Mouse (Mus musculus) frontal cortex, postnatal 14 days (tissue): ENCODE measurements around the gene Scgb1a1.
"Not testable (repeated sequence)": the region's sequence is repeated elsewhere in the genome, so short reads cannot be mapped to it uniquely, and the experiment has no call there.

Source experiments
- DNase-seq, 2 experiments: peaks; one replicate each; pipeline ENCODE4 v3.0.0; 2022; ENCODE audit warnings: low spot score in 2 of 2

Scgb1a1 gene

DNA sequence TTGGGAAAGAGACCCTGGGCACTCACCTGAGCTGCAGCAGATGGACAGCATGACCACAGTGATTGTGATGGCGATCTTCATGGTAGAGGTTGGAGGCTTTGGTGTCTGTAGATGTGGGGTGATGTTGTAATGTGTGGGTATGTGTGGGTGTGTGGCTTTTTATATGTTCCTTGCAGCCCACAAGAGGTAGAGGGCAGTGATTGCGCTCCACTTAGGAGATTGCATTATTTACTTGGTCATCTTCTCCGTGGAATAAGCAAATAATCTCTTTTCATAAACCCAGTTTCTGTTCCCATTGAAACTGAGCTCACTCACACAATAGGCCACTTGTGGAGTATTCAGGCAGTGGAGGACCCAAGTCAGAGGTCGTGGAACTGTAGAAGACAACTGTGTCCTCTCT lies at the start of gene Scgb1a1:
Gene Scgb1a1, minus strand, starts transcription at position 138 of the 400 bp plus-strand sequence.
- no peak for DNase-seq

GRCm38 (mm10) chr19:9137159-9137558 lies 49.4 kb upstream of the Scgb1a1 start:
- DNase-seq = no peak

- DNase-seq = peak; percentile 81 to 88
These were observed 48.0 kb upstream of the Scgb1a1 start, which contains the start of gene Asrgl1 for GRCm38 (mm10) chr19:9135512-9136331. Gene Asrgl1, minus strand, starts transcription at chr19:9135636.

DNA sequence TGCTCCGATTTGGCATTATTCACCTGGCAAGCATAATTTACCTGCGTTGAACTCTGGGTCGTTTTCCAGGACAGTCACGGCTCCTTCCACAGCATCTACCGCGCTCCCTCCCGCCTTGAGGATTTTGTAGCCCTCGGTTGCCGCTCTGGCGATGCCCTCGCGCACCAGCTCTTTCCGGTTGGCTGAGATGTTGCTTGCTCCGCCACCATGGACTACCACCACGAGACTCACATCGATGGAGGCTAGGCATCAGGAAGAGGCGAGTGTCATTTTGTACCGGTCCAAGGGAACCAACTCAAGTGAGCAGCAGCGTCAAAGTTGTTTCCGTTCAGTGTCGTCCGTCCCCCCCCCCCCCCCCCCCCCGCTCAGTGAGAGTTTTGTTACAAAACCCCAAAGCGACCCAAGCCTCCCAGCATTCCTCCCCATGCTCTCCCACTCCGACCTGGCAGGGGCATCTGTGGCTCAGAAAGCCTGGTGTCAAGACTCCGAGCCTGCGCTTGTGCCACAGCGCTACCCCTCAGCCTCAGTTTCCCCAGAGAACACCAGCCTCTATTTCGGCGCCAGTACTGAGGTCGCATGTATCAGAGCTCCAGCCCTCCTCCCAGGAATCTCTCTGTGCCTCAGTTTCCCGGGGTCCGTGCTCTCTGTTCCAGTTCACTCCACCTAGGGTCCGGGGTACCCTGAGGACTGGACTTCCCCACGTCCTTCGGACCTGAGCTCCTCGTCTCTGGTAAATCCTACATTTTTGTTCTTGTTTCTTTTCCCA lies 47.2 kb upstream of the Scgb1a1 start:
- no peak for DNase-seq

- no peak for DNase-seq
These were observed 42.2 kb upstream of the Scgb1a1 start for GRCm38 (mm10) chr19:9129996-9130395.

DNA sequence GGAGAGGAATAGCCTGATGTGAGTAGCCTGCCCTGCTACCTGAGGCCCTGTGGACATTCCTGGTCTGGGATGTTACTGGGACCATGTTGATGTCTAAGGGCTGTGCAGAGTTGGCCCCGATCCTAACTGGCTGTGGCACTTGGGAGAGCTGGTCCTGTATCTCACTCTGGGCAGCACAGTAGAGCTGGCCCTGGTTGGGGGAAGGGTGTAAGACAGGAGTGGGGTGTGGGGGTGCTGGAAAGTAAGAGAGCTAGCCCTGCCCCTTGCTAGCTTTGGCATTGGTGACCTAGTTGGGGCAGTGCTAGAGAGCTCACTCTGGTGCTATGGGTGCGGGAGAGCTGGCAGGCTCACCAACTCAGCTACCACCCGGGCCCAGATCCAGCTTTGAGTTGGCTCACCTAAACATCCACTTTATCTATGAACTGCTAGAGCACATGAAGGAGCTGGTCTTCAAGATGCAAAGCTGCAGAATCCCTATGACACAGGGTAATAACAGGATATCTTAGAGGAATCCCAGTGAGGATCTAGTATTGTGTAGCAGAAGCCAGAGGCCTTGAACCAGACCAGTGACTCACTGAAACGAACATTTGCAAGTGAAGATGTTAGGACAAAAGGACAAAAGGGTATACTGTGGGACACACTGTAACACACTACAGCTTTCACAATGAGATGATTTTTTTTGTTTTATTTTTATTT lies 40.9 kb upstream of the Scgb1a1 start:
- no peak for DNase-seq

DNA sequence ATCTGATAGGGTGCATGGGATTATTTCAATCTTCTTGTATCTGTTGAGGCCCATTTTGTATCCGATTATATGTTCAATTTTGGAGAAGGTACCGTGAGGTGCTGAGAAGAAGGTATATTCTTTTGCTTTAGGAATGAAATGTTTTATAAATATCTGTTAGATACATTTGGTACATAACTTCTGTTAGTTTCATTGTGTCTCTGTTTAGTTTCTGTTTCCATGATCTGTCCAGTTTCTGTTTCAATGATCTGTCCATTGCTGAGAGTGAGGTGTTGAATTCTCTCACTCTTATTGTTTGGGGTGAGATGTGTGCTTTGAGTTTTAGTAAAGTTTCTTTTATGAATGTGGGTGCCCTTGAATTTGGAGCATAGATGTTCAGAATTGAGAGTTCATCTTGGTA lies 36.2 kb upstream of the Scgb1a1 start:
- DNase-seq = not testable (repeated sequence)

DNA sequence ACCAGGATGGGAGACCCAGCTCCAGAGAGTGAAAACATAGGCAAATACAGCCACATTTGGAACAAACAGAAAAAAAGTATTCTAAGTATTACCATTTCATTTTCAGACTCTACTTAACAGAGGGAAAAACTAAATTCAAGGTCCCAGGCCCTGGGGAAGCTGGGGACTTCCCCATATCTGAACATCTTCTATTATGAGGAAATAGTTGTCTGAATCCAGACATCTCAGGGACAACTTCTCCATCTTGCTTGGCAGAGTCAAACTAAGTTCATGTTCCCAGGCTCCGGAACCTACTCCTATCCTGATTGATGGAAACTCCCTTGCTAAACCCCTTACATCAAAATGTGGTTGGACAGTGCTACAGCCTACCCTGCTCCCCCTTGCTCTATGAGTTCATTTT lies 34.6 kb upstream of the Scgb1a1 start:
- DNase-seq = no peak

GRCm38 (mm10) chr19:9119655-9120425 lies 32.1 kb upstream of the Scgb1a1 start:
- DNase-seq = no peak

- DNase-seq = no peak
These were observed 29.5 kb upstream of the Scgb1a1 start for GRCm38 (mm10) chr19:9117275-9117674.

DNA sequence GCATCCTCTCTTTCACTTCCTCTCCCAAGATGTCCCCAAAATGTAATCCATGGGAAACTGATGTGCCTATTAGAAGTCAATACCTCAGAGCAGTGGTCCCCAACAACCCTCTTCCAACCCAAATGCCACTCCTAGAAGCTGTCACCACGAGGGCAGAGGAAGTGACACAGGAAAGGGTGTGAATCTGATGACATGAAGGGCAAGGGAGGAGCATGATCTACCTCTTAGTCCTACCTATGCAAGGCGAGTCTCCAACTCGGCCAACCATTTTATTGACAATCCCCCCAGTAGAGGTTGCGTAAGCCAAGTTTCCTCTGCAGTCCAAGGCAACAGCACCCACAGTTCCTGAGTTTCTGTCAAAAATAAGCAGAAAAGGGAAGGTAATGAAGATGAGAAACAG lies 28.5 kb upstream of the Scgb1a1 start:
- DNase-seq = no peak

DNA sequence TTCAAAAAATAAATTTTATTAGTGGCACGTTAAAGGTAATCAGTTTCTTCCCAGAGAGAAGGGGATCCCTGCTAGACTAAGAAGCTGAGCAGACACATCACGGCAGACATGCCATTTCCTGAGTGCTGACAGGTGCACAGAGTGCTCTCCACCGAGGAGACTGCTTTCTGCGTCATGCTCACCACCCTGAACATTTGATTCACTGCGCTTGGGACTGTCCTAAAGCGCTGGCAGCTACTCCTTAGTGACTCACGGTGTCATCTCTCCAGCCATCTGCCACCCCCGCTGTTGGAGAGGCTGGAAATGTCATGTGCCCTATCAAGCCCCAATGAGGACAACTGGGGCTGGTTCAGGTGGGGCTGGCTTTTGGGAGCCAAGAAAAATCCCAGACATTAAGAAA lies 24.3 kb upstream of the Scgb1a1 start:
- DNase-seq = no peak

- no peak for DNase-seq
These were observed 22.6 kb upstream of the Scgb1a1 start for GRCm38 (mm10) chr19:9110182-9110869.

DNA sequence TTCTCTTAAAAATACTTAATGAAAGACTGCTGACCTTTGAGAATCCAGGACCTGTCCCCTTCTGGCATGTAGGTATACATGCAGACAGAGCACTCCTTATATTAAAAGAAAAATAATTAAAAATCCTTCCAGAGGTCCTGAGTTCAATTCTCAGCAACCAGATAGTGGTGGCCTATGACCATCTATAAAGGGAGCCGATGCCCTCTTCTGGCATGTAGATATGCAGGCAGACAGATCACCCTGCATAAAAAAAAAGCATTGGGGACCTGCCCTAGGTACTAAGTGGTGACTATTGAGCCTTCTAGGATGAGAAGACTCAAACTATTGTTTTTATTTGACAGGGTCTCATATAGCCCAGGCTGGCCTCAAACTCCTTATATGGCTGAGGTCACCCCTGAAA lies 20.8 kb upstream of the Scgb1a1 start:
- DNase-seq = no peak

- DNase-seq = no peak
These were observed 19.6 kb upstream of the Scgb1a1 start for GRCm38 (mm10) chr19:9107379-9107755.

GRCm38 (mm10) chr19:9106751-9107378 lies 19.1 kb upstream of the Scgb1a1 start:
- no peak for DNase-seq

DNA sequence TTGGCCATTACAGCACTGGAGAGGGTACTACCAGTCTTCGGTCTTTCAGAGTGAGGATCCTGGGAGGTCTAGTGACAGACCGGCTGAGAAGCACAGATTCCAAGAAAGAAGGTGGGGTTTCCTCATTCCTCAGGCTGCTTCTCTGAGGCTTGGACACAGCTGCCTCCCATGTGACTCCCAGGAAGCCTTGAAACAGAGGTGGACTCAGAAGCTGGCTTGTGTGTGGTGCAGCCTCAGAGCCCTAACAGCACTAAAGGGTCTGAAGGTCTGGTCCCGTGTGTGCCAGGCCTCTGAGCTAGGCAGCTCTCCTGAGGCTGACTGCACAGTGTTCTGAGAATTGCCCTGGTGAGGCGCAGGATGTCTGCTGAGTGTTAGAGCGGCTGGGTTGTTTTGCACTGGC lies 18.3 kb upstream of the Scgb1a1 start:
- DNase-seq = no peak

DNA sequence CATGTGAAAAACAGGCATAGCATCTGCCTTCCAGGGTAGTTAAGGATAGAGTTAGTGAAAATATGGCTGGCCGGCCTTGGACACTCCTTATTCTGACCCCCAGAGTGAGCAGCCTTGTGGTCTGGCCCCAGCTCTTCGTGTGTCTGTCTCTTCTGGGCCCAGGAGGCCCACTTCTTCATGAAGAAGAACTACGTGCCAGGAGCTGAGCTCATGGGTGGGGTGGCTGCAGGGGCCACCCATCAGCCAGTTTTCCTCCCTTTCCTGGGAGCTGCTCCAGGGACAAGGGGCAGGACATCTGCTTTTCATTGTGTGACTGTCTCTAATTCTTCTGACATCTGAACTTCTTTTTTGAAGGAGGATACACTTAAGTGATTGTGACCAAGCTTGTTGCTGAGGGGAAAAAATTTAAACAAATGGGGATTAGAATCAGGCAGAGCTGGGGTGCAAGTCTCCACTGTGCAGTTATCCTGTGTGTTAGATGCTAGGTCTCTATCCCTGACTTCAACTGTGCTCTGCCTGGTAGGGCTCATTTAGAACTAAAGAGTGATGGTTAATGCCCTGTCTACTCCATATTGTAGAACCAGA lies 17.4 kb upstream of the Scgb1a1 start:
- no peak for DNase-seq

DNA sequence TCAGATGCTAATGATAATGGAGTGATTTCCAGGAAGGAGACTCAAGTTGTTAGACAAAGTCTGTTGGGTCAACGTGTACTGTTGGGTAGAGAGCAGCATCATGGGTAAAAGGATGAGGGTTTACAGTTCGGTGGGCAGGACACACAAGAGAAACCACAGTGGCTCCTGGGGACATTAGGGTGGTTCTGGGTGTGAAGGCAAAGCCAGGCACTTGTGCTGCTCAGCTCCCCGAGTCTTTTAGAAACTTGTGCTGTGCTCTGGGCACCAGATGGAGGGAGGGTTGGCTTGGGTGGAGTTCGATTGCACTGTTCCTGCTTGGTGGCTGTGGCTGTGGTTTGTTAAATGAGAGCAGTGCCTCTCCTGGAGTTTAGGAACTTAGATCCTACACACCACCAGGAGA lies 16.2 kb upstream of the Scgb1a1 start:
- no peak for DNase-seq

DNA sequence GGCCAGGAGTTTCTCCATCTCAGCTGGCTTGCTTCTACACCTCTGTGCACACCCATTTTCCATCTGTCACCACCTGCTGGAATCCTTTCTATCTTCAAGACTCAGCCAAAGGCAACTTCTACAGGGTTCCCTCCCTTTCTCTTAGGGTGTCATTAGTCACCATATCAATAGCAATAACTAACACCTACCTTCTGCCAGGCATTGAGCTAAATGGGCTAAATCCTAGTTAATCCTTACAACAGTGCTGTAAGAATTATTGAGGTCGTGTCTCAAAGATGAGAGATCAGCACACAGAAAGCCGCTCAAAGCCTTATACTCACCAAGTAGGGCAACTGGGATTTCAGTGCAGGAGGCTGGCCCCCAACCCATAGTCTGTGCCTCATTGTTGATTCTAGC lies 13.3 kb upstream of the Scgb1a1 start:
- no peak for DNase-seq
